Mouse (Mus musculus) MEL (cell line): Measurements from ENCODE around the gene Lmbr1. TPM values are rescaled to one million over a fixed set of nuclear protein-coding genes. Genes with fewer than 3 reads are reported as not detected.

Experiments
- DNase-seq: peaks from one replicate; pipeline ENCODE4 v3.0.0; 2011; ENCODE audit warnings: low read depth, low spot score
- H3K27ac ChIP-seq: 2 replicates; pipeline ENCODE4 v1.5.1; 2012; ENCODE audit warnings: low read depth, mild to moderate bottlenecking, control low read depth, low read length, moderate library complexity; ENCODE audit not compliant: control insufficient read depth
- H3K27me3 ChIP-seq, 2 experiments: fragments of 150-350 bp in 1 of 2; sonication (generic) in 1 of 2; 2 replicates each; pipeline ENCODE4 v1.6.1; 2012; ENCODE audit warnings: low read length in 2 of 2, mild to moderate bottlenecking in 2 of 2, improper control_type of control experiment in 1 of 2, moderate library complexity in 1 of 2; ENCODE audit not compliant: insufficient read depth in 2 of 2, control insufficient read depth in 1 of 2
- H3K36me3 ChIP-seq, 2 experiments: 2 replicates each; pipeline ENCODE4 v1.6.1; 2012 to 2014; ENCODE audit warnings: low read length in 2 of 2, improper control_type of control experiment in 1 of 2, inconsistent platforms in 1 of 2, mild to moderate bottlenecking in 1 of 2; ENCODE audit not compliant: insufficient read depth in 2 of 2, control insufficient read depth in 1 of 2
- H3K4me1 ChIP-seq, 2 experiments: fragments of 150-350 bp in 1 of 2; sonication (generic) in 1 of 2; 2 replicates each; pipeline ENCODE4 v1.6.1; 2012; ENCODE audit warnings: low read length in 2 of 2, improper control_type of control experiment in 1 of 2, mild to moderate bottlenecking in 1 of 2; ENCODE audit not compliant: insufficient read depth in 2 of 2, control insufficient read depth in 1 of 2
- H3K4me3 ChIP-seq, 2 experiments: fragments of 150-350 bp in 1 of 2; sonication (generic) in 1 of 2; 2 replicates each; pipeline ENCODE4 v1.5.1; 2012; ENCODE audit warnings: low read depth in 2 of 2, low read length in 2 of 2, mild to moderate bottlenecking in 2 of 2, moderate library complexity in 2 of 2, control low read depth in 1 of 2, improper control_type of control experiment in 1 of 2; ENCODE audit not compliant: control insufficient read depth in 1 of 2, insufficient read depth in 1 of 2
- H3K79me2 ChIP-seq: 2 replicates; pipeline ENCODE4 v1.6.1; 2012; ENCODE audit warnings: mild to moderate bottlenecking, low read length, moderate library complexity; ENCODE audit not compliant: control insufficient read depth, poor library complexity, insufficient read depth
- H3K9ac ChIP-seq: 2 replicates; pipeline ENCODE4 v1.6.1; 2012; ENCODE audit warnings: low read depth, mild to moderate bottlenecking, control low read depth, low read length, moderate library complexity; ENCODE audit not compliant: control insufficient read depth, poor library complexity, severe bottlenecking
- H3K9me3 ChIP-seq: fragments of 150-350 bp; sonication (generic); replicated peaks from 2 replicates; pipeline ENCODE4 v1.6.1; 2012; ENCODE audit warnings: mild to moderate bottlenecking, low read length, improper control_type of control experiment, moderate library complexity; ENCODE audit not compliant: insufficient read depth
- CHD1 ChIP-seq: IDR thresholded peaks from 2 replicates; pipeline ENCODE4 v1.6.1; 2012; ENCODE audit warnings: low read depth, mild to moderate bottlenecking, inconsistent platforms, low read length, improper control_type of control experiment
- CHD2 ChIP-seq: IDR thresholded peaks from 2 replicates; pipeline ENCODE4 v1.6.1; 2011; ENCODE audit warnings: low read length, improper control_type of control experiment
- CTCF ChIP-seq, 3 experiments: IDR thresholded peaks in 2 of 3; conservative IDR thresholded peaks in 1 of 3; 2 replicates each; pipeline ENCODE4 v1.5.1; 2011 to 2012; ENCODE audit warnings: low read length in 3 of 3, low read depth in 2 of 3, mild to moderate bottlenecking in 2 of 3, improper control_type of control experiment in 1 of 3, inconsistent platforms in 1 of 3, mixed read lengths in 1 of 3, moderate library complexity in 1 of 3; ENCODE audit not compliant: control insufficient read depth in 1 of 3, insufficient read depth in 1 of 3, poor library complexity in 1 of 3, severe bottlenecking in 1 of 3
- E2F4 ChIP-seq: IDR thresholded peaks from 2 replicates; pipeline ENCODE4 v1.6.1; 2011; ENCODE audit warnings: low read depth, low read length, improper control_type of control experiment, borderline replicate concordance
- GATA1 ChIP-seq: IDR thresholded peaks from 2 replicates; pipeline ENCODE4 v1.6.1; 2011; ENCODE audit warnings: low read depth, low read length, improper control_type of control experiment
- HCFC1 ChIP-seq: IDR thresholded peaks from 2 replicates; pipeline ENCODE4 v1.6.1; 2012; ENCODE audit warnings: low read depth, mild to moderate bottlenecking, inconsistent platforms, low read length, improper control_type of control experiment, moderate library complexity
- JUND ChIP-seq: IDR thresholded peaks from 2 replicates; pipeline ENCODE4 v1.6.1; 2011; ENCODE audit warnings: low read depth, mild to moderate bottlenecking, improper control_type of control experiment, low read length
- MAFK ChIP-seq: IDR thresholded peaks from 2 replicates; pipeline ENCODE4 v1.6.1; 2011; ENCODE audit warnings: low read depth, mild to moderate bottlenecking, low read length, improper control_type of control experiment, borderline replicate concordance
- MEF2A ChIP-seq: IDR thresholded peaks from 2 replicates; pipeline ENCODE4 v1.6.1; 2014; ENCODE audit warnings: low read depth, mild to moderate bottlenecking, inconsistent platforms, low read length, improper control_type of control experiment; ENCODE audit not compliant: poor library complexity, insufficient replicate concordance, severe bottlenecking; ENCODE audit errors: extremely low read depth
- MXI1 ChIP-seq: IDR thresholded peaks from 2 replicates; pipeline ENCODE4 v1.6.1; 2011; ENCODE audit warnings: mild to moderate bottlenecking, low read depth, low read length, improper control_type of control experiment
- MYB ChIP-seq: IDR thresholded peaks from 2 replicates; pipeline ENCODE4 v1.6.1; 2011; ENCODE audit warnings: mild to moderate bottlenecking, low read depth, low read length, improper control_type of control experiment
- NRF1 ChIP-seq: IDR thresholded peaks from 2 replicates; pipeline ENCODE4 v1.6.1; 2014; ENCODE audit warnings: low read depth, mild to moderate bottlenecking, inconsistent platforms, low read length, improper control_type of control experiment, moderate library complexity; ENCODE audit not compliant: poor library complexity, insufficient read depth, severe bottlenecking
- RAD21 ChIP-seq: IDR thresholded peaks from 2 replicates; pipeline ENCODE4 v1.6.1; 2011; ENCODE audit warnings: mild to moderate bottlenecking, low read depth, low read length, improper control_type of control experiment
- SIN3A ChIP-seq: IDR thresholded peaks from 2 replicates; pipeline ENCODE4 v1.6.1; 2012; ENCODE audit warnings: low read length, improper control_type of control experiment, inconsistent platforms
- TAL1 ChIP-seq: IDR thresholded peaks from 2 replicates; pipeline ENCODE4 v1.6.1; 2012; ENCODE audit warnings: mild to moderate bottlenecking, inconsistent platforms, low read length, moderate library complexity, mixed read lengths
- TBP ChIP-seq: IDR thresholded peaks from 2 replicates; pipeline ENCODE4 v1.8.0; 2011; ENCODE audit warnings: low read depth, low read length, improper control_type of control experiment
- USF1 ChIP-seq: IDR thresholded peaks from 2 replicates; pipeline ENCODE4 v1.6.1; 2014; ENCODE audit warnings: low read depth, mild to moderate bottlenecking, inconsistent platforms, low read length, improper control_type of control experiment, moderate library complexity
- ZKSCAN1 ChIP-seq: IDR thresholded peaks from 2 replicates; pipeline ENCODE4 v1.6.1; 2012; ENCODE audit warnings: low read depth, mild to moderate bottlenecking, inconsistent platforms, low read length, improper control_type of control experiment, moderate library complexity
- ZMIZ1 ChIP-seq: IDR thresholded peaks from 2 replicates; pipeline ENCODE4 v1.6.1; 2012; ENCODE audit warnings: low read depth, mild to moderate bottlenecking, inconsistent platforms, low read length, improper control_type of control experiment, moderate library complexity
- ZNF384 ChIP-seq: IDR thresholded peaks from 2 replicates; pipeline ENCODE4 v1.6.1; 2012; ENCODE audit warnings: low read depth, mild to moderate bottlenecking, inconsistent platforms, low read length, improper control_type of control experiment
- polyA plus RNA-seq, 2 experiments: library from polyadenylated mRNA; stranded (reverse) in 1 of 2; unstranded in 1 of 2; fragments of >175 nt in 1 of 2; fragments of >200 nt in 1 of 2; gene quantifications; 2 replicates each; pipeline versions ENCODE4 v1.2.1 to v1.2.4; 2012; ENCODE audit warnings: low replicate concordance in 2 of 2, low read depth in 1 of 2; ENCODE audit not compliant: insufficient read length in 2 of 2, insufficient read depth in 1 of 2, missing spikeins in 1 of 2
- total RNA-seq: library from RNA; depleted of rRNA; stranded (reverse); fragments of 300-350 nt; gene quantifications from 2 replicates; pipeline ENCODE4 v1.2.3, GENCODE M21; 2012

Gene Lmbr1
- total and polyA plus RNA-seq, 3 experiments, result not detected

GRCm38 (mm10) chr5:29322503-29322902 is 55.7 kb downstream of the Lmbr1 start:
- Histone ChIP-seq H3K27me3 (no peaks in the 10 kb centered on the region), H3K9me3 (no peaks in the 10 kb centered on the region), H3K79me2 (no peaks in the 10 kb centered on the region), H3K4me3 (no peak overlapping the region), H3K27ac (no peak overlapping the region), H3K36me3 (no peaks in the 10 kb centered on the region), H3K4me1 (no peaks in the 10 kb centered on the region), H3K9ac (no peak overlapping the region)
- TF ChIP-seq CHD1 (no peak), CHD2 (no peak), CTCF (IDR thresholded peaks at IDR 0.05 in 2 of 3, conservative IDR thresholded peaks at IDR 0.05 in 1 of 3; ENCODE audit: control insufficient read depth in 1 of 3, insufficient read depth in 1 of 3, low read depth in 2 of 3, low read length in 3 of 3, poor library complexity in 1 of 3, severe bottlenecking in 1 of 3) (no peak), SIN3A (no peak), TBP (no peak), MEF2A (no peak), GATA1 (no peak), ZNF384 (no peak), HCFC1 (no peak), ZMIZ1 (no peak), MXI1 (no peak), MYB (no peak), RAD21 (no peak), USF1 (no peak), TAL1 (no peak), JUND (no peak), NRF1 (no peak), E2F4 (no peak), MAFK (no peak)
- DNase-seq, result no peak

- DNase-seq, result peak; percentile 52
- H3K79me2 ChIP-seq, result no peaks in the 10 kb centered on the region
- H3K4me1 ChIP-seq, result no peaks in the 10 kb centered on the region
- H3K36me3 ChIP-seq, result peaks cover 0 to 2% of the 10 kb centered on the region in 2 experiments; a peak in 1 of 4 replicates
- no peak overlapping the region for H3K4me3 ChIP-seq
- H3K27ac ChIP-seq, result no peak overlapping the region
- H3K9me3 ChIP-seq, result no peaks in the 10 kb centered on the region
- H3K9ac ChIP-seq, result no peak overlapping the region
- H3K27me3 ChIP-seq, result peaks cover 0 to 2% of the 10 kb centered on the region in 2 experiments; a peak in 2 of 4 replicates
- no peak for TF ChIP-seq ZNF384
- TF ChIP-seq TBP, result peak; percentile 30; the same call in 1 of the 2 replicates
- TF ChIP-seq MYB, result no peak
- TF ChIP-seq ZKSCAN1, result no peak
Measured at GRCm38 (mm10) chr5:29309191-29309590, 69.0 kb downstream of the Lmbr1 start.
